In genomic region chr17:26569594-26570350, GRCm38 (mm10) we compare ENCODE assay signal across 12 mouse cellular contexts.
"Had no signal": no experiment of that assay in that cellular context is flagged by ENCODE, and none has a peak within 500 bp of the region (broad histone marks: within the 10 kb centered on the region; RNA-seq: fewer than 3 reads in every experiment).

No protein-coding gene starts in this region.

- H3K9ac ChIP-seq: midbrain, embryonic 13.5 days; neural tube, embryonic 15.5 days had no signal

- H3K27me3 ChIP-seq: midbrain, embryonic 13.5 days; neural tube, embryonic 15.5 days had no signal

- H3K9me3 ChIP-seq: neural tube, embryonic 15.5 days had no signal

- DNase-seq: kidney, adult 9 months; kidney, postnatal 10 days; kidney, postnatal 4 days; lung, adult 18-20 months; right cerebral cortex, postnatal 4 days; spleen, adult 18-20 months; thymus, adult 18-20 months; thymus, postnatal 14 days had no signal

- H3K4me2 ChIP-seq: midbrain, embryonic 13.5 days; neural tube, embryonic 15.5 days had no signal

- ATAC-seq: midbrain, embryonic 13.5 days had no signal

- H3K27ac ChIP-seq: layer of hippocampus, adult 2 months; midbrain, embryonic 13.5 days; neural tube, embryonic 15.5 days had no signal

- H3K4me3 ChIP-seq: layer of hippocampus, adult 2 months; midbrain, embryonic 13.5 days; myocyte; neural tube, embryonic 15.5 days had no signal
